Mouse (Mus musculus) liver, postnatal 0 days (tissue): ENCODE measurements at regions not wholly inside any gene's neighbourhood (a gene's known extent, or its start where the extent isn't known, plus 50 kb on each side); places are given as distances from the start of the nearest gene placed in this dataset.

Experiments used
- CTCF ChIP-seq: sonication (generic); IDR thresholded peaks from 2 replicates; pipeline ENCODE4 v1.5.1; 2016; ENCODE audit warnings: antibody characterized with exemption, low read depth
- EP300 ChIP-seq: IDR thresholded peaks from 2 replicates; pipeline ENCODE4 v1.6.1; 2016; ENCODE audit warnings: antibody characterized with exemption, low read depth, mild to moderate bottlenecking

DNA sequence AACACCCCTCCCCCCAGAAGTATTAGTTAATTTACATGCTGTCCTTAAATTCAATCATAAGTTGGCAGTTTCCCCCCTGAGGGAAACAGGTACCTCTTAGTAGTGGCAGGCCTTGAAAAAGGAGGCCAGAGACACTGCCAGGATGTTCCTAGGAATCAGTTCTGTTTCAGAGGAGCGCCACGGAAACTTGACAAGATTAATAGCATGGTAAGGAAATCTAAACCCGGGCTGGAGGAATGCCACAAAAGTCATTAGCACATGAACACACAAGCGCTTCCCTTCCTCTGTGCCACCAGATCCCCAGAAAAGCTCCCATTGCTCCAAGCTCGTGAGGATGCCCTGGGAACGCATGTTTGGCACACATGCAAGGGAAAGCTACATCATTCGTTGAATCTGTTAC, 59.4 kb upstream of the Neo1 start:
- TF ChIP-seq CTCF (no peak), EP300 (no peak)
